Mouse (Mus musculus) activated CD4-positive, CD25-positive, alpha-beta regulatory T cell, adult 4 months (primary cell): Measurements from ENCODE around the gene Rcor3. TPM values are rescaled to one million over a fixed set of nuclear protein-coding genes. Genes with fewer than 3 reads are reported as not detected.

ENCODE experiments used
- ATAC-seq: one replicate; pipeline ENCODE4 v1.8.0; 2017
- polyA plus RNA-seq, 2 experiments: library from polyadenylated mRNA; unstranded; fragments of 100-300 nt; shearing (Covaris generic); gene quantifications; one replicate each; pipeline ENCODE4 v1.2.1; 2017

The Rcor3 gene
- polyA plus RNA-seq: 10 to 100 TPM; 16.0 to 17.8 TPM

DNA sequence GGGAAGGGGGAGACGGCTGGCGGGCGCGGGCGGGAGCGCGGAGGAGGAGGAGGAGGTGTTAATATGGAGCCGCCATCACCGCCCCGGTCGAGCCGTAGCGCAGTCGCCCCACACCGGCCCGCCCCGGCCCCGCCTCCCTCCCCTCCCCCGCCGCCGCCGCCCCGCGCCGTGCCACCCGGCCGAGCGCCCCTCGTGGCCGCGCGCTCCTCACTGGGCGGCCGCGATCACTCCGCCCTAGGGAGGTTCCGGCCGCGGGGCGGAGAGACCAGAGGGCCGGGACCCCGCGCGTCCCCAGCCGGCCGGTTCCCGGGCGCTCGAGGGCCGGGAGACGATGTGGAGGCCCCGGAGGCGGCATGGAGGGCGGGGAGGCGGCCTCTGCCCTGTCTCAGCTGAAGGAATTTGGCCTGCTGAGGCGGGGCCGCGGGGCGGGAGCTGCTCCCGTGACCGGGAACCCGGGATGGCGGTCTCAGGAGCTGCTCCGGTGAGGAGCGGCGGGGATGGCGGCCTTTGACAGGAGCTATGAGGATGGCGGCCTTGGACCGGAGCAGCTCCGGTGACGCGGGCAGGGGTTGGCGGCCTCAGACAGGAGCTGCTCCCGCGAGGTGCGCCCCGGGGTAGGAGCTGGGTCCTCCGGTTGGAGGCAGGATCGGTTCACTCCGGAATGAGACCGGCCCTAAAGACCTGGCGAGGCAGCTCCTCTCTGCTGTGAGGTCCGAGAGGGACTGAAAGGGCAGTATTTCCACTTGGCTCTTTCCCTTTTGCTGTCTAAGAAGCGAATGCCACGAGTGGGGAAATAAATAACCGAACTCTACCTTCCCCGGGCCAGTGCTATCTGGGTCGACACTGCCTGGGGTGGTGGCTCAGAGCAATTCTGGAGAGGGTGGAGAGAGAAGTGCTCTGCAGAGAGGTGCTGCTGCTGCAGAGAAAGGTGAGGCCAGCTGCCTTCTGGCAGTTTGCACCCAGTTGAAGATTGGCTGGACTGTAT is at the start of gene Rcor3:
Gene Rcor3, minus strand, starts transcription at position 137 of the 985 bp plus-strand sequence.
- peak; percentile 54 for ATAC-seq

DNA sequence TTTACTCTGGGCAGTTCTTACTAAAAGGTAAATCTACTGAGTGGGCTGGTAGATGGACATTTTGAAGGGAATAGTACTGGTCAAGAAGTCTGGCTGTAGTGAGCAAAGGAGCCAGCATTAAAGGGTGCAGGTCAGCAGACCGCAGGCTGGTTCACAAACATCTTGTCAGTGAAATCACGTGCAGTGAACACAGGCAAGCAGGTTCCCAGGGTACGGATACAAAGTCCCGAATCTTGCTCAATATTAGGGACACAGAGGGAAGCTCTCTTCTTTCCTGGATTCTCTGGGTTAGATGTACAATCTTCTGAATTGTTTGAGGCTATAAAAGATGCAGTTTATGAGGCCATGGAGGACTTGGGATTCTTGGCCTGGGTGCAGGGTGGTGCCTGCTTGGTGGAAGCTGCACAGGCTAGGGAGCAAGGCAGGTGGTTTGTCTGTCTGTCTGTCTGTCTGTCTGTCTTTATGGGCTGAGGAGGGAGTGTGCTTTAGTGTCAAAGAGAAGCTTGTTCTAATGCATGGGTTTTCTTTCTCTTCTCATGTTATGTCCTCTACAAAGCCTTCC is 43.9 kb upstream of the Rcor3 start:
- ATAC-seq: no peak

- no peak for ATAC-seq
These were observed 42.0 kb upstream of the Rcor3 start for GRCm38 (mm10) chr1:192179877-192180276.

- ATAC-seq: no peak
These were observed 33.6 kb upstream of the Rcor3 start for GRCm38 (mm10) chr1:192171477-192171876.

DNA sequence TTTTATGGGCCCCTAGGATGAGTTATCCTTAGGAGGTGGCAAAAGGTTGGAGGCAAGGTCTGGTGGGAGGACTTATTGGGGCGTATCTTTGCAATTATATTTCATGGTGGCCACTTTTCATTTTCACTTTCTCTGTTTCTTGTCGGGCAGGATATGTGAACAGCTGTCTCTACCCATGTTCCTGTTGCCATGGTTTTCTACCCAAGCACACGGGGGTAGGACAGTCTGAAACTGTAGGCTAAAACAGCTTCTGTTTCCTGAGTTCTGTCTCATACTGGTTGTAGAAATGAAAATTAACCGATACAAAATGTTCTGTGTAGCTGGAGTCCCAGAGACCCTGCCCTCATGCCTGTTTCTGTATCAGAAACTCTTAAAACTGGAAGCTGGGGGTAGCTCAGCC is 13.3 kb upstream of the Rcor3 start:
- no peak for ATAC-seq

DNA sequence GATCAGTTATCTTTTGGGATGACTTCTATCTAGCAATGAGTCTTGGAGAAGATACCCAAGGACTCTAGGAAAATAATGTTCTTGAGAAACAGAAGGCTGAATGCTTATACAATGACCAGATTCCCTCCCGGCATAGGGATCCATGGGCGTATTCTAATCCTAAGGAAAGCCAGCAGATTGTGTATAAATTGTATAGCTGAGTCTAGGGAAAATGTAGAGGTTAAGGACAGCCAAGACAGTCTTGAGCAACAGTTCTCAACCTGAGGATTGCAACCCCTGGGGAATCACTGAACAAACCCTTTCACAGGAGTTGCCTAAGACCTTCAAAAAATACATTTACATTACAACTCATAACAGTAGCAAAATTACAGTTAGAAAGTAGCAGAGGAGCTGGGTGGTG is 2.5 kb upstream of the Rcor3 start:
- no peak for ATAC-seq

DNA sequence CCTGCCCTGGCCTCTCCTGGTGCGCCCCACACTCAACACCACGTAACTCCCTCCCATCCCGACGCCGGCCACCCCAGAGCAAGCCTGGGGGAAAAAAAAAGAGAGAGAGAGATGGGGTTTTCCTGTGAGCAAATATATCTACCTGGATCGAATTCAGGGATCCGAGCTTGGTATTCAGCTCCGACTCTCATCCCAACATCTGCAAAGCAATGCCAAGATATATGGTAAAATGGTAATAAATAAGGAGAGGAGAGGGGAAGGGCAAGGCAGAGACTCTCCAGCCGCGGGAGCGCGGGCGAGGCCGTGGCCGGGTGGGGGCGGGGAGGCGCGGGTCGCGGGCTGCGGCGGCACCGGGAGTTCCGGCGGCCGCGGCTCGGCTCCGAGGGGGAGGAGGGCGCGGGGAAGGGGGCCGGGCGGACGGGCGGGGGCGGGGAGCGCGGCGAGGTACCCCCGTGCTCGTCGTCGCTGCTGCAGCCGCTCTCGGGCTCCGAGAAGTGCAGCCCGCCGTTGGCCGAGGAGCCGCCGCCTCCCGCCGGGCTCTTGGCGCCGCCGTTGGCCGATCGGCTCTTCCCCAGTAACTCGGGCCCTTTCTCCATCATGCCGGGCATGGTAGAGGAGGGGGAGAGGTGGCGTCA is 454 bp downstream of the Rcor3 start:
- ATAC-seq: no peak

GRCm38 (mm10) chr1:192136561-192137290 is 1.1 kb downstream of the Rcor3 start:
- peak; percentile 65 for ATAC-seq

DNA sequence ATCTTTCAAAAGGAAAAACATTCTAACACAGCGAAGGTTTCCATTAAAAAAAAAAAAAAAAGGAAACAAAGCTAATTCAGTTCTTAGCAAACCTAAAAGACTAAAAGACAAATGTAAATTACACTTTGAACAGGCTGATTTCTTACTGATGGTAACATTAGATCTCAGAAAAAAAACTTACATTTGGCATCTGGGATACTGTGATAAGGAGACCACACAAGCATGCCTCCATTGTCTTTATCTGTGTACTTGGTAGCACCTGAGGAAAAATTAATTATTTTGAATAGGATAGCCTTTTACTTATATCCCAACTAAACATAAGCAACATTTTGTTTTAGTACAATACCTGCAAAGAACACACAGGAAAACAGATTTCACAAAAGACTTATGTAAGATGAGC is 7.7 kb downstream of the Rcor3 start:
- no peak for ATAC-seq

DNA sequence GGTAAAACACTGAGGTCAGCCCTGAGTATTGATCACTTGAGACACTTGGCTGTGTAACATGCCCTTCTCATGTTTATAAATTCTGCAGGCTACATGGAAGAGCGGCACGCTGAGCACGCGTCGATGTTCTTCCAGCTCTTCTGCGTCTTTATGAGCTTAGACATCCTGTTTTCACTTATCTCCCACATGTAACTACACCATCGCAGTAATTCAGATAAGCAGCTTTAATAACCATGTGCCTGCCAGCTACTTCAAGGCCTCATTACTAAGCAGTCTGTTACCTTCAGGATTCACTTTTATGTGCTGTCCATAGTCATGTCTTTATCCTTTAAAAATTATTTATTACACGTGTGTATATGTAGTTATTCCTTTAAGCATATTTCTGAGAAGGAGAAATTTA is 9.5 kb downstream of the Rcor3 start:
- no peak for ATAC-seq

- ATAC-seq: no peak
These were observed 12.1 kb downstream of the Rcor3 start for GRCm38 (mm10) chr1:192125761-192126160.

- ATAC-seq: no peak
These were observed 21.6 kb downstream of the Rcor3 start for GRCm38 (mm10) chr1:192116262-192116661.

DNA sequence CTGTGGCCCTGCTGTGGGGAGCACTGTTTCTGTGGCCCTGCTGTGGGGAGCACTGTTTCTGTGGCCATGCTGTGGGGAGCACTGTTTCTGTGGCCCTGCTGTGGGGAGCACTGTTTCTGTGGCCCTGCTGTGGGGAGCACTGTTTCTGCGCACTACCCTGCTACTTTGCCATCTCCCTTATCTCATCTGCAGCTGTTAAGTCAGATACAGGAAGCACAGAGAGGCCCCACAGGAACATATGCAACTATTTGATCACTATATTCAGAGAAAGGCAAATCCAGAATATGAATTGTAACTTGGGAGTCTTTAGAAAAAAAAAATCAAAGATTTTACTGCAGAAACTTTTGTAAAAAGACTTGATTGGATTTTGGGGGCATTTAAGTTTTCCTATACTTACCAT is 22.5 kb downstream of the Rcor3 start:
- no peak for ATAC-seq

- no peak for ATAC-seq
These were observed 28.7 kb downstream of the Rcor3 start for GRCm38 (mm10) chr1:192109169-192109568.

- ATAC-seq: peak; percentile 85
These were observed 30.5 kb downstream of the Rcor3 start for GRCm38 (mm10) chr1:192107352-192107751.

DNA sequence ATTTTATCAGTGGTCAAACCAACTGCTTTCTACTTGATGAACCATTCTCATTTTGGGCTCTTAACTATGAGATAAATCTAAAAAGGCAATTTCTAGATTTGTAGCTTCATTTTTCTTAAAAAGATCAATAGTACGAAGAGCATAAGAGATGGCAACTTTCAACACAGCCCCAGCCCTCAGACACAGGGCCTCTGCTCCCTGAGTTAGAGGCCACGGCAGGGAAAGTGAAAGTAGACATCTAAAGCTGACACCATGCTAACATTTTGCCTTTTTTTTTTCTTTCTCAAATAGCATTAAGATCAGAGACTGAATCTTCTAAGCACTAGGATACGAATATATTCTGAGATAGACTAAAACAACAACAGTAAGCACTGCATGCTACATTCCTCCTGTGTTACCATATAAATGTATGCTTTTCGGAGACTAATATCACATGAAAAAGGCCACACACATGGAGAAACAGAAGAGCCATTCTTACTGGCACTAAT is 31.9 kb downstream of the Rcor3 start:
- peak; percentile 71 for ATAC-seq

DNA sequence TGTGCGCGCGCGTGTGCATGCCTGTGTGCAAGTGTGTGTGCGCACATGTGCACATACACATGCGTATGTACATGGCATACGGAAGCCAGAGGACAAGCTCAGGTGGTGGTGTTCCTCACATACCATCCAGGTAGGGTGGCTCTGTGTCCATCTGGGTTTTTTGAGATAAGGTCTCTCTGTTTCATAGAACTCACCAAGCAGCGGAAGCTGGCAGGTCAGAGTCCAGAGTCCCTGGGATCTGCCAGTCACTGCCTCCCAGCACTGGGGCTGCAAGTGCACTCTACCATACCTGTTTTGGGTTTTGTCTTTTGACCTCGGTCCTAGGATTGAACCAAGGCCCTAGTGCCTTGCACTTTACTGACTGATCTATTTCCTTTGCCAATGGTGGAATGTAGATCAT is 33.8 kb downstream of the Rcor3 start:
- no peak for ATAC-seq

GRCm38 (mm10) chr1:192103176-192103575 is 34.7 kb downstream of the Rcor3 start:
- no peak for ATAC-seq

- ATAC-seq: no peak
These were observed 36.5 kb downstream of the Rcor3 start for GRCm38 (mm10) chr1:192101359-192101758.

DNA sequence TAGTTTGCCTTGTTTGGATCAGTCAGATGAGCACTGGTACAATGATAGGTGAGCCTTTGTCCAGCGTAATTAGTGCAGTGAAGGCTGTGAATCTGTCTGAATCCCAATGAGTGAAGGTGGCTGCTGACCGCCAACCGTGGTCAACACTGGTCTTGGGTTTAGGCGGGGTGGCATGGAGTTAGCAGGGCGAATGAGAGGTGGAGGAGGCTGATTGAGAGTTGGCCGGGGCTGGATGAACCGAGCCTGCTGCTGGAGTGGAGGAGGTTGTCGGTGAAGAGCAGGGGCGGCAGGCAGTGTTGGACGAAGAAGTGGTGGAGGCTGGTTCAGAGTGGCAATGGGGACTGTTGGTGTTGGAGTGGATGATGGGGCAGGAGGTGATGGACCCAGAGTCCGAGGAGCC is 37.1 kb downstream of the Rcor3 start:
- ATAC-seq: no peak

DNA sequence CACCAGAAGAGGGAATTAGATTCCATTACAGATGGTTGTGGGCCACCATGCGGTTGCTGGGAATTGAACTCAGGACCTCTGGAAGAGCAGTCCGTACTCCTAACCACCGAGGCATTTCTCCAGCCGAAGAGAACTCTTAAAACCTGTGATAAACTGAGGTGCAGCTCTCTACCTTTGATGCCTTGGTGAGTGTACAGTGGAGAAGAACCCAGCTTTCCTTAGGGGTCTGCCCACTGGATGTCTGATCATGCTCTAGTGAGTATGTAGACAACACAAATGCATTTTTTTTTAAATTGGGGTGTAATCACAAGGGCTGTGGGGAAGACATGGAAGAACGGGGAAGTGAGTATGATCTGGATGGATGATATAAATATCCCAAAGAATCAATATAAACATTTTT is 42.2 kb downstream of the Rcor3 start:
- no peak for ATAC-seq

GRCm38 (mm10) chr1:192094451-192095170 is 43.3 kb downstream of the Rcor3 start:
- no peak for ATAC-seq
